Mouse (Mus musculus) hindbrain, embryonic 15.5 days (tissue): ENCODE results near the gene Zfp748. TPM values are rescaled to one million over a fixed set of nuclear protein-coding genes. Genes with fewer than 3 reads are reported as not detected.

Experiments used
- ATAC-seq: fragments of 200-750 bp; cut with Nextera tagmentation; 2 replicates; pipeline ENCODE4 v1.8.0; 2017; ENCODE audit warnings: low read depth, moderate number of reproducible peaks, moderate TSS enrichment; ENCODE audit not compliant: low FRiP score
- H3K27ac ChIP-seq: fragments of 300-500 bp; sonication (generic); replicated peaks from 2 replicates; pipeline ENCODE4 v1.5.1; 2015; ENCODE audit warnings: mild to moderate bottlenecking, inconsistent platforms
- H3K27me3 ChIP-seq: fragments of 300-500 bp; sonication (generic); 2 replicates; pipeline ENCODE4 v1.6.1; 2015; ENCODE audit warnings: control low read depth, inconsistent platforms
- H3K36me3 ChIP-seq: fragments of 300-500 bp; sonication (generic); 2 replicates; pipeline ENCODE4 v1.6.1; 2015; ENCODE audit warnings: control low read depth, inconsistent platforms
- H3K4me1 ChIP-seq: fragments of 300-500 bp; sonication (generic); replicated peaks from 2 replicates; pipeline ENCODE4 v1.6.1; 2015; ENCODE audit warnings: control low read depth, inconsistent platforms
- H3K4me2 ChIP-seq: fragments of 300-500 bp; sonication (generic); 2 replicates; pipeline ENCODE4 v1.6.1; 2015; ENCODE audit warnings: moderate library complexity, mild to moderate bottlenecking, inconsistent platforms
- H3K4me3 ChIP-seq: fragments of 300-500 bp; sonication (generic); 2 replicates; pipeline ENCODE4 v1.5.1; 2015; ENCODE audit warnings: mild to moderate bottlenecking, inconsistent platforms
- H3K9ac ChIP-seq: fragments of 300-500 bp; sonication (generic); 2 replicates; pipeline ENCODE4 v1.6.1; 2015; ENCODE audit warnings: inconsistent platforms
- H3K9me3 ChIP-seq: fragments of 300-500 bp; sonication (generic); 2 replicates; pipeline ENCODE4 v1.6.1; 2016; ENCODE audit warnings: control low read depth, inconsistent platforms
- WGBS: fragments of 180-500 bp; shearing (Covaris S2); methylation state at CpG from one replicate; pipeline ENCODE4 v1.1.7; 2015; 5-methylcytosine and 5-hydroxymethylcytosine counted together
- polyA plus RNA-seq: library from polyadenylated mRNA; unstranded; fragments of >200 nt; fragmentation: Nextera tagmentation; extraction: Ambion mirVana; gene quantifications from 2 replicates; pipeline ENCODE4 v1.2.1, GENCODE M21; 2015

Zfp748 gene
- 13.1 and 13.4 TPM in 2 replicates for polyA plus RNA-seq

- H3K9me3 ChIP-seq, result no peaks in the 10 kb centered on the region
- no peaks in the 10 kb centered on the region for H3K27me3 ChIP-seq
- ATAC-seq, result no peak
- peak within 1 kb of the TSS; percentile 81 for H3K27ac ChIP-seq
- H3K36me3 ChIP-seq, result no peaks in the 10 kb centered on the region
- H3K9ac ChIP-seq, result peak within 1 kb of the TSS; percentile 65
- H3K4me2 ChIP-seq, result peak within 1 kb of the TSS; percentile 64
- 78% methylated on average over 4 of the region's 4 CpGs for WGBS
- peak within 1 kb of the TSS; percentile 69 for H3K4me3 ChIP-seq
- peaks cover 19% of the 10 kb centered on the region for H3K4me1 ChIP-seq
Measured at GRCm38 (mm10) chr13:67553730-67554129, at the start of gene Zfp748. Zfp748 (minus strand) TSS chr13:67553830.

DNA sequence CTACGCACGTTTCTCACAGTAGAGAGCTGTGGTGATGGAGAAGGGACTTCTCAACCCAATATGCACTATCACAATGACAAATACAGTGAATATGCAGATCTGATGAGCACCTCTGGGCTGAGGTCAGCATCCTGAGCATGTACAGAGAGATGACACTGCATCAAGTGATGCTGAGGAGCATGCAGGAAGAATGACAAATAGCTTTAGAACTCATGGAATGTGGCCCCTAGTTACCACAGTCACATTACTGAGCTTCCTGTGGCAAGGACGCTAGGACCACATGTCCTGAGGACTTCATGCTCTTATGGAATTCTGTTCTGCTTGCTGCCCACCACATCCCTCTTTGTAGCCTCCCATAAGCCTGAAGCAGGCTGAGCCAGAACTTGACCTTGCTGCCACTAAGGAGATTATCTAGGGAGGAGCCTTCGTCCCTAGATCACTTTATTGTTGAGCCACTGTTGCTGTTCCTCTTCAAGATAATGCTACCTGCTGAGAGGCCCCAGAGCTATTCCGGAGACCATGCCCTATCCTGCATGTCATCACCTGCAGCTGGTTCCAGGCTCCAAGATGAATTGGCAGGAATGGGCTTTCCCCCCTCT, 19.1 kb upstream of the Zfp748 start:
- Histone ChIP-seq H3K27me3 (no peaks in the 10 kb centered on the region), H3K36me3 (no peaks in the 10 kb centered on the region), H3K4me2 (no peak overlapping the region), H3K4me3 (no peak overlapping the region), H3K9ac (no peak overlapping the region), H3K4me1 (no peaks in the 10 kb centered on the region), H3K27ac (no peak overlapping the region), H3K9me3 (no peaks in the 10 kb centered on the region)
- no peak for ATAC-seq
- WGBS, result 79% methylated on average over 5 of the region's 5 CpGs

- Histone ChIP-seq H3K4me2 (peak overlapping the region; percentile 64), H3K27me3 (no peaks in the 10 kb centered on the region), H3K36me3 (no peaks in the 10 kb centered on the region), H3K9me3 (no peaks in the 10 kb centered on the region), H3K4me1 (peaks cover 19% of the 10 kb centered on the region), H3K27ac (peak overlapping the region; percentile 81), H3K9ac (peak overlapping the region; percentile 65), H3K4me3 (peak overlapping the region; percentile 69)
- peak; percentile 99 for ATAC-seq
- 1% methylated on average over 44 of the region's 44 CpGs for WGBS
Measured at GRCm38 (mm10) chr13:67552505-67553346, 904 bp downstream of the Zfp748 start.

DNA sequence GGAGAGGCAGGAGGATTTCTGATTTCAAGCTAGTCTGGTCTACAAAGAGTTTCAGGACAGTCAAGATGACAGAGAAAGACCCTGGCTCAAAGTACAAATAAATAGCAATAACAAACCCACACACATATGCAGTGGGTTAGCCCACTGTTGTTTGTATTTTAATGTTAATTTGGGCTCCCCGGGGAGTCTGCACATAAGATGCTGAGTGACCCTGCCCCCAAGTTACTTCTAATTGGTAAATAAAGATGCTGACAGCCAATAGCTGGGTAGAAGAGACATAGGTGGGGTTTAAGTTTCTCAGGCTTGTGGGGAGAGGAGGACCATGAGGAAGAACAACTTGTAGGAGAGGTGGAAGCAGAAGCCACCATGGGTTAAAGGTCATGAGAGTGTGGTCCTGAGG, 7.7 kb downstream of the Zfp748 start:
- H3K4me1 ChIP-seq, result peaks cover 6% of the 10 kb centered on the region; the same call in 1 of the 2 replicates
- H3K9ac ChIP-seq, result no peak overlapping the region
- ATAC-seq, result no peak
- no peak overlapping the region for H3K4me2 ChIP-seq
- H3K36me3 ChIP-seq, result peaks cover 40% of the 10 kb centered on the region
- H3K27me3 ChIP-seq, result no peaks in the 10 kb centered on the region
- 92% methylated on average over 1 of the region's 1 CpGs for WGBS
- no peak overlapping the region for H3K4me3 ChIP-seq
- no peak overlapping the region for H3K27ac ChIP-seq
- H3K9me3 ChIP-seq, result peaks cover 4% of the 10 kb centered on the region

DNA sequence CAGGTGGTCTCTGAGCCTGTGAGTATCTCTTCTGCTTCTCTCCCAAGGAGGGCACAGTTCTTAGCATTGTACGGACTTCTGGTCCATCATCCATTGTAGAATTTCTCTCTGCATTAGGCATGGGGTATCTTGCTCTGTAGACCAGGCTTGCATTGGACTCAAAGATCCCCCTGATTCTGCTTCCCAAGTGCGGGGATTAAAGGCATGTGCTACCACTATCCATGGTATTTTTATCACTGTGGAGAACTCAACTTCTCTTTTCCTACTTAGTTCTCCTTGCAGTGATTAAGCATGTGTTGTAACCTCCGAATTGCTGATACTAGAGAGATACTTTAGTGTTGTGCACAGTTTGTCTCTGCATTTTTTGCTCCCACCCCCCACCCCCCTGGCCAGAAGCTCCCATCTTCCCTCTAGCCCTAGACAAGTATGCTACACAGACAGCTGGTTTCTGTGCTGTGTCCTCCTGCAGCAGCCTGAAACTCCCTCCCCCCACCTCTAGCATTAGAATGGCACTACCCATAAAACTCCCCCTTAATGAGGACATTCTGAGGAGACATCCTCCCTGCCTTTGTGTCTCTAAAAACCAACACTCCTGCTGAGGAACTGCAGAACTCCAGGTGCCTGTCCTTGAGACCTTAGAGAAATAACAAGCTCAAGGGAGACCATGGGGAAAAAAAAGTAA, 26.4 kb downstream of the Zfp748 start:
- Histone ChIP-seq H3K4me3 (no peak overlapping the region), H3K27ac (no peak overlapping the region), H3K4me2 (0 out of 2 replicates have a peak overlapping the region, but pooled peaks have one; percentile 95), H3K9ac (no peak overlapping the region), H3K4me1 (peaks cover 23% of the 10 kb centered on the region), H3K36me3 (no peaks in the 10 kb centered on the region), H3K27me3 (no peaks in the 10 kb centered on the region), H3K9me3 (no peaks in the 10 kb centered on the region)
- no peak for ATAC-seq
- WGBS, result 85% methylated on average over 3 of the region's 3 CpGs

- Histone ChIP-seq H3K27me3 (no peaks in the 10 kb centered on the region), H3K36me3 (peaks cover 6% of the 10 kb centered on the region), H3K4me2 (peak within 1 kb of the TSS; percentile 95), H3K27ac (peak within 1 kb of the TSS; percentile 79), H3K9ac (peak within 1 kb of the TSS; percentile 62), H3K9me3 (no peaks in the 10 kb centered on the region), H3K4me1 (peaks cover 23% of the 10 kb centered on the region), H3K4me3 (peak within 1 kb of the TSS; percentile 63)
- under 1% methylated on average over 27 of the region's 27 CpGs for WGBS
- ATAC-seq, result peak; percentile 99
Measured at GRCm38 (mm10) chr13:67525753-67526410, 27.7 kb downstream of the Zfp748 start, which contains the start of the genes Gm26965 and Zfp87. Gm26965 (minus strand) TSS chr13:67526151. Zfp87 (minus strand) TSS chr13:67526177.

- Histone ChIP-seq H3K4me1 (peaks cover 10% of the 10 kb centered on the region), H3K27me3 (no peaks in the 10 kb centered on the region), H3K27ac (no peak overlapping the region), H3K4me2 (peak overlapping the region; percentile 84), H3K36me3 (peaks cover 7% of the 10 kb centered on the region), H3K4me3 (peak overlapping the region; percentile 77; the same call in 1 of the 2 replicates), H3K9me3 (no peaks in the 10 kb centered on the region), H3K9ac (no peak overlapping the region)
- 93% methylated on average over 1 of the region's 1 CpGs for WGBS
- ATAC-seq, result peak; percentile 29
Measured at GRCm38 (mm10) chr13:67500908-67501307, 52.7 kb downstream of the Zfp748 start.

GRCm38 (mm10) chr13:67500084-67500719, 53.4 kb downstream of the Zfp748 start, which contains the start of gene Zfp58:
Zfp58 (minus strand) TSS chr13:67500555.
- no peaks in the 10 kb centered on the region for H3K27me3 ChIP-seq
- peak within 1 kb of the TSS; percentile 54 for H3K27ac ChIP-seq
- H3K4me3 ChIP-seq, result peak within 1 kb of the TSS; percentile 77
- H3K36me3 ChIP-seq, result peaks cover 13% of the 10 kb centered on the region
- WGBS, result 1% methylated on average over 22 of the region's 22 CpGs
- H3K4me2 ChIP-seq, result peak within 1 kb of the TSS; percentile 84
- ATAC-seq, result peak; percentile 97
- no peaks in the 10 kb centered on the region for H3K9me3 ChIP-seq
- peak within 1 kb of the TSS; percentile 58 for H3K9ac ChIP-seq
- H3K4me1 ChIP-seq, result peaks cover 10% of the 10 kb centered on the region

GRCm38 (mm10) chr13:67495631-67496030, 58.0 kb downstream of the Zfp748 start:
- Histone ChIP-seq H3K36me3 (peaks cover 56% of the 10 kb centered on the region), H3K4me2 (no peak overlapping the region), H3K9me3 (peaks cover 16% of the 10 kb centered on the region), H3K4me3 (no peak overlapping the region), H3K9ac (no peak overlapping the region), H3K4me1 (peaks cover 10% of the 10 kb centered on the region), H3K27ac (no peak overlapping the region), H3K27me3 (no peaks in the 10 kb centered on the region)
- WGBS, result 97% methylated on average over 1 of the region's 1 CpGs
- ATAC-seq, result no peak
